Mouse (Mus musculus): ENCODE results near the gene Eif2a. TPM values are rescaled to one million over a fixed set of nuclear protein-coding genes. Genes with fewer than 3 reads are reported as not detected.

Gene Eif2a
- total RNA-seq, 2 experiments from 2014 or later = 44.4 to 44.8 TPM

Other genes starting within 250 kb of the Eif2a start
- gene Tsc22d2, start 111.1 kb upstream of the Eif2a start, total RNA-seq (2021) = 10 to 100 TPM; 40.0 to 44.7 TPM
- gene Serp1, start 71 bp downstream of the Eif2a start, total RNA-seq (2021) = 10 to 100 TPM; 25.3 to 26.3 TPM
- 100 to 1,000 TPM; 151 to 156 TPM for gene Selenot, start 50.8 kb downstream of the Eif2a start, total RNA-seq (2021)
- 1 to 10 TPM; 1.2 to 1.4 TPM for gene Erich6, start 111.4 kb downstream of the Eif2a start, total RNA-seq (2021)
- gene Siah2, start 166.6 kb downstream of the Eif2a start, total RNA-seq (2021) = 10 to 100 TPM; 18.0 to 20.7 TPM